Mouse (Mus musculus) heart, postnatal 0 days (tissue): Measurements from ENCODE around the gene Kcnma1.

Source experiments
- CTCF ChIP-seq: IDR thresholded peaks from 2 replicates; pipeline ENCODE4 v1.5.1; 2016; ENCODE audit warnings: antibody characterized with exemption, control low read depth, low read depth
- EP300 ChIP-seq: IDR thresholded peaks from 2 replicates; pipeline ENCODE4 v1.6.1; 2016; ENCODE audit warnings: antibody characterized with exemption, low read depth

DNA sequence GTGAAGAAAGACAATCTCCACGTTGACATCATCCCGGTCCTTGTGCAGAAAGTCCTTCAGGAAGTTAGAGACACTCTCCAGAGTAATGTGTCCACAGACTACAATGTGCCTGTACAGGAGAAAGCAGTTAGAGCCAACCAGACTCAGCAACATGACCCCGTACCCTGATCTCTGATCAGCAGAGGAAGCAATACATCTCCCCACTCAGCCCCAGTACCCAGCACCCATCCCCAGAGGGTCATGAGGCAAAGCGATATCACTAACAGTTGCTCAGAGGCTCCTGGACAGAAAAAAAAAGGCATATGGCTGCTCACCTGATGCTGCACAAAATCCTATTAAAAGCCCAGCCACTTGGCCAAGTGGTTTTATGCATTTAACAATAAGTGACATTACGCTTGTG lies 504.5 kb downstream of the Kcnma1 start:
- TF ChIP-seq CTCF (no peak), EP300 (no peak)
